ENCODE assay signal across 10 mouse cellular contexts in the genomic region with DNA sequence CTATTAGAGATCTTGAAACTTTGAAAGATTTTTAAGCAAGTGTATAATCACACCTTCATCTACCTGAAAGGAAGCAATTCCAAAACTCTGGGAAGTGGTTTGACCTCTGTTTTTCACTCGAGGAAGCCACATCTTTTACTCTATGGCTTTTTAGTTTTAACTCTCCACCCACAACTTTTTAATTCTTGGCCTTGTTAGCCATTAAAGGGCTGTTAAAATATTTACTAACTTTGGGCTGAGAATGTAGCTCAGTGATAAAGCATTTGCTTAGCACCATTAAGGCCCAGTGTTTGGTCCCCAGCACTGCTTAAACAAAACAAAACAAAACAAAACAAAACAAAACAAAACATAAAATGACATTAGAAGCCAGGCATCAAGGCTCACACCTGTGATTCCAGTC. TPM values are rescaled to one million over a fixed set of nuclear protein-coding genes. Genes with fewer than 3 reads are reported as not detected.
DNase-seq lines count a peak whose midpoint lies in the region; ATAC-seq lines count a peak whose summit lies in the region.
"Had no signal": no experiment of that assay in that cellular context is flagged by ENCODE, and none has a peak within 500 bp of the region (broad histone marks: within the 10 kb centered on the region; RNA-seq: fewer than 3 reads in every experiment).

No protein-coding gene starts in this region.

- no peak for ATAC-seq in lung, embryonic 16.5 days (ENCODE audit: low read depth)
- no peak for ATAC-seq in liver, embryonic 12.5 days
- ATAC-seq in stomach, embryonic 16.5 days (ENCODE audit: insufficient read depth, low FRiP score), result no peak

- no peaks in the 10 kb centered on the region for H3K9me3 ChIP-seq in heart, embryonic 10.5 days
- H3K9me3 ChIP-seq in lung, embryonic 16.5 days (ENCODE audit: control insufficient read depth, low read length), result no peaks in the 10 kb centered on the region
- no peaks in the 10 kb centered on the region for H3K9me3 ChIP-seq in liver, embryonic 12.5 days (replicated peaks)
- no peaks in the 10 kb centered on the region for H3K9me3 ChIP-seq in stomach, embryonic 16.5 days (replicated peaks; ENCODE audit: control insufficient read depth, low read length)

- H3K4me3 ChIP-seq in heart, embryonic 10.5 days, result peak overlapping the region; percentile 95
- peak overlapping the region; percentile 86 for H3K4me3 ChIP-seq in lung, embryonic 16.5 days (ENCODE audit: low read length)
- H3K4me3 ChIP-seq in liver, embryonic 12.5 days, result peak overlapping the region; percentile 78; the same call in 1 of the 2 replicates
- peak overlapping the region; percentile 82 for H3K4me3 ChIP-seq in stomach, embryonic 16.5 days (replicated peaks; ENCODE audit: low read length)

- no peaks in the 10 kb centered on the region for H3K4me1 ChIP-seq in heart, embryonic 10.5 days
- H3K4me1 ChIP-seq in lung, embryonic 16.5 days (replicated peaks; ENCODE audit: control insufficient read depth, insufficient read depth, low read length), result peaks cover 11% of the 10 kb centered on the region
- peaks cover 36% of the 10 kb centered on the region for H3K4me1 ChIP-seq in liver, embryonic 12.5 days
- no peaks in the 10 kb centered on the region; the same call in 1 of the 2 replicates for H3K4me1 ChIP-seq in stomach, embryonic 16.5 days (ENCODE audit: control insufficient read depth, insufficient read depth, low read length)

- H3K36me3 ChIP-seq in heart, embryonic 10.5 days, result peaks cover 21% of the 10 kb centered on the region
- H3K36me3 ChIP-seq in lung, embryonic 16.5 days (ENCODE audit: control insufficient read depth, insufficient read depth, low read length), result 0 out of 2 replicates have a peak, but pooled peaks cover 6% of the 10 kb centered on the region
- peaks cover 21% of the 10 kb centered on the region for H3K36me3 ChIP-seq in liver, embryonic 12.5 days
- H3K36me3 ChIP-seq in stomach, embryonic 16.5 days (ENCODE audit: control insufficient read depth, insufficient read depth, low read length), result no peaks in the 10 kb centered on the region

- no peak for DNase-seq in heart, embryonic 10.5 days (ENCODE audit: low spot score)
- no peak for DNase-seq in heart, adult 8-10 months (ENCODE audit: low spot score)
- DNase-seq in lung, adult 18-20 months, result no peak
- no peak for DNase-seq in cerebellum, adult 11 months
- no peak for DNase-seq in adrenal gland, adult 18-20 months (ENCODE audit: low spot score in 2 of 2)
- DNase-seq: cerebellum, adult 8-10 months; gastrocnemius, postnatal 14 days had no signal

- no peak overlapping the region for H3K9ac ChIP-seq in lung, embryonic 16.5 days (ENCODE audit: low read length)
- no peak overlapping the region for H3K9ac ChIP-seq in liver, embryonic 12.5 days
- no peak overlapping the region for H3K9ac ChIP-seq in stomach, embryonic 16.5 days (ENCODE audit: low read length)

- peak overlapping the region; percentile 56 for H3K4me2 ChIP-seq in lung, embryonic 16.5 days (ENCODE audit: low read depth, low read length)
- H3K4me2 ChIP-seq in liver, embryonic 12.5 days, result peak overlapping the region; percentile 97
- peak overlapping the region; percentile 77 for H3K4me2 ChIP-seq in stomach, embryonic 16.5 days (ENCODE audit: low read depth, low read length)

- 37% methylated on average over 1 of the region's 1 CpGs for WGBS in heart, embryonic 10.5 days
- 24% methylated on average over 1 of the region's 1 CpGs for WGBS in lung, embryonic 16.5 days
- WGBS in liver, embryonic 12.5 days (ENCODE audit: insufficient replicate concordance), result 19% methylated on average over 1 of the region's 1 CpGs
- 25% methylated on average over 1 of the region's 1 CpGs for WGBS in stomach, embryonic 16.5 days

- peaks cover 15% of the 10 kb centered on the region for H3K27me3 ChIP-seq in heart, embryonic 10.5 days (ENCODE audit: insufficient read depth, poor library complexity, severe bottlenecking)
- H3K27me3 ChIP-seq in lung, embryonic 16.5 days (ENCODE audit: control insufficient read depth, insufficient read depth, low read depth, low read length), result no peaks in the 10 kb centered on the region
- H3K27me3 ChIP-seq in liver, embryonic 12.5 days (replicated peaks), result peaks cover 40% of the 10 kb centered on the region
- H3K27me3 ChIP-seq in stomach, embryonic 16.5 days (ENCODE audit: control insufficient read depth, insufficient read depth, low read length), result no peaks in the 10 kb centered on the region

- no peak overlapping the region for H3K27ac ChIP-seq in heart, embryonic 10.5 days
- H3K27ac ChIP-seq in lung, embryonic 16.5 days (ENCODE audit: low read length), result no peak overlapping the region
- H3K27ac ChIP-seq in liver, embryonic 12.5 days, result peak overlapping the region; percentile 20; the same call in 1 of the 2 replicates
- H3K27ac ChIP-seq in stomach, embryonic 16.5 days (ENCODE audit: low read length), result no peak overlapping the region

RNA-seq across cellular contexts. Expression of a gene that starts 2.2 kb away (rescaled TPM):
- polyA plus RNA-seq in heart, embryonic 10.5 days (2016; fragmentation: Nextera tagmentation; extraction: Ambion mirVana), result 17.7 and 28.3 TPM in 2 replicates
- 1 to 10 TPM; 3.2 to 4.6 (median 4.1) TPM for total RNA-seq in heart, adult 8-10 months (2022)
- 14.4 and 15.3 TPM in 2 replicates for polyA plus RNA-seq in lung, embryonic 16.5 days (2015; fragmentation: Nextera tagmentation; extraction: Ambion mirVana)
- polyA plus RNA-seq in liver, embryonic 12.5 days (2016; fragmentation: Nextera tagmentation; extraction: Ambion mirVana), result 11.6 and 12.6 TPM in 2 replicates
- 6.2 and 7.1 TPM in 2 replicates for polyA plus RNA-seq in stomach, embryonic 16.5 days (2015; fragmentation: Nextera tagmentation; extraction: Ambion mirVana)
- total RNA-seq in adrenal gland, adult 18-20 months (2021), result 10 to 100 TPM in 1 of 2 experiments, 1 to 10 TPM in 1; 8.0 to 10.3 TPM
